Mouse (Mus musculus) B cell, adult (primary cell): ENCODE results near the gene Vmn2r4. TPM values are rescaled to one million over a fixed set of nuclear protein-coding genes. Genes with fewer than 3 reads are reported as not detected.

ENCODE experiments used
- total RNA-seq: library from RNA; stranded (reverse); gene quantifications from 4 replicates; pipeline ENCODE4 v1.2.4, GENCODE M21; 2023; ENCODE audit not compliant: inconsistent age

Vmn2r4 gene
- total RNA-seq = not detected in 4 replicates

GRCm38 (mm10) chr3:64415268-64415667 lies at the start of gene Vmn2r4:
TSS of gene Vmn2r4 (minus strand) at chr3:64415368.

Other genes starting within 250 kb of the Vmn2r4 start
- not detected in 4 replicates for gene Vmn2r3, start 125.7 kb downstream of the Vmn2r4 start, total RNA-seq
- not detected in 4 replicates for gene Vmn2r5, start 94.5 kb upstream of the Vmn2r4 start, total RNA-seq
- not detected in 4 replicates for gene Vmn2r6, start 150.5 kb upstream of the Vmn2r4 start, total RNA-seq